Mouse (Mus musculus): ENCODE results near the gene Nedd8. TPM values are rescaled to one million over a fixed set of nuclear protein-coding genes. Genes with fewer than 3 reads are reported as not detected.
A peak's percentile ranks its signal among the peaks of the same experiment; 100 is the strongest.

The Nedd8 gene
- polyA plus RNA-seq, 1 experiment: 318 TPM

DNA sequence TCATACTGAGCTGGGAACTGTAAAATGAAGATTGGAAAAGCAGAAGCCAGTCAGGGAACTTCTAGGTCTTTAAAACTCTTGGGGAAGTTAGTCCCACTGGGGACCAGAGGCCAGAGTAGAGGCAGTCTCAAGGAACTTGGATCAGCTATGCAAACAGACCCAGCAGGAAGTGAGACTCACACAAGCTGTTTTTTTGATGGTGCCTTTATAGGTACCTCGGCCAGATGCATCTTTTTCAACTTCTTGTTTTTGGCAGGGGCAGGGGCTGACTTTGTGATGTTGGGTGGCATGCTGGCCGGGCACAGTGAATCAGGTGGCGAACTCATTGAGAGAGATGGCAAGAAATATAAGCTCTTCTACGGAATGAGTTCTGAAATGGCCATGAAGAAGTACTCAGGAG lies 5.7 kb upstream of the Nedd8 start:
- peaks cover 26% of the 10 kb centered on the region for H3K4me1 ChIP-seq (ENCODE audit: control insufficient read depth, insufficient read depth, low read length)
- H3K4me3 ChIP-seq (ENCODE audit: insufficient read depth, low read length): no peak overlapping the region
- no peak overlapping the region for H3K27ac ChIP-seq (ENCODE audit: insufficient read depth, low read depth, low read length)
- TF ChIP-seq POLR2A (IDR thresholded peaks at IDR 0.05; ENCODE audit: borderline replicate concordance, low read depth, low read length) (no peak), CTCF (IDR thresholded peaks at IDR 0.05; ENCODE audit: low read depth, low read length) (no peak)

DNA sequence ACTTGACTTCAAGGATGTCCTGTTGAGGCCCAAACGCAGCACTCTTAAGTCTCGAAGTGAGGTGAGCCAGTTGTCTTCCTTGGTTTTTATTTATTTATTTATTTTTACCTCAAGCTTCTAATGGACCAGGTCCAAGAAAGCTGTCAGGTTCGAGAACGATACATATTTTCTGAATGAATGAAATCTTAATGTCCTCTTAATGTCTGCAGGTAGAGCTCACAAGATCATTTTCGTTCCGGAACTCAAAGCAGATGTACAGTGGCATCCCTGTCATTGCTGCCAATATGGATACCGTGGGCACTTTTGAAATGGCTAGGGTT lies 777 bp upstream of the Nedd8 start:
- peaks cover 18% of the 10 kb centered on the region for H3K4me1 ChIP-seq (ENCODE audit: control insufficient read depth, insufficient read depth, low read length)
- peak overlapping the region; percentile 53; the same call in 1 of the 2 replicates for H3K27ac ChIP-seq (ENCODE audit: insufficient read depth, low read depth, low read length)
- no peak for TF ChIP-seq CTCF (IDR thresholded peaks at IDR 0.05; ENCODE audit: low read depth, low read length)
- peak overlapping the region; percentile 66 for H3K4me3 ChIP-seq (ENCODE audit: insufficient read depth, low read length)

GRCm38 (mm10) chr14:55671486-55671832 lies 465 bp downstream of the Nedd8 start:
- Histone ChIP-seq H3K27ac (ENCODE audit: insufficient read depth, low read depth, low read length) (peak overlapping the region; percentile 92), H3K4me3 (ENCODE audit: insufficient read depth, low read length) (peak overlapping the region; percentile 91), H3K4me1 (ENCODE audit: control insufficient read depth, insufficient read depth, low read length) (peaks cover 9% of the 10 kb centered on the region)
- no peak for TF ChIP-seq POLR2A (IDR thresholded peaks at IDR 0.05; ENCODE audit: borderline replicate concordance, low read depth, low read length)
- TF ChIP-seq CTCF (IDR thresholded peaks at IDR 0.05; ENCODE audit: low read depth, low read length): no peak

DNA sequence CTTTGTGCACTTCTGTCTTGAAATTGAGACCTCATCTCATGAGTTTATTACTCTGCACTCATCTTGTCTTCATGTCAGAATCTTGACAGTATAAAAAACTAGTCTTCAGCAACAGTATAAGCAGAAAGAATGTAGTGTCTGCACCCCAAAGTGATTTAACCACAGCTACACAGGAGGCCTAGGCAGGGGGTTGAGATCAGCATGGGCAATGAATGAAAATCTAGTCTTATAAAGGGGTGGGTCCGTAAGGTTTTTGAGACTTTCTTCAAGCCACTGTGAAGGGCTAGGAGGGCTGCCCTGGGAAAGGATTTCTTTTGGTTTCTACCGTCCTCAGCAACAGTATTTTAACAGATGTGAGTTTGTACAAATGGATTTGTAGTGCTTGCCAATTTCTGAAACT lies 11.3 kb downstream of the Nedd8 start:
- H3K4me1 ChIP-seq (ENCODE audit: control insufficient read depth, insufficient read depth, low read length): peaks cover 13% of the 10 kb centered on the region
- peak overlapping the region; percentile 51; the same call in 1 of the 2 replicates for H3K27ac ChIP-seq (ENCODE audit: insufficient read depth, low read depth, low read length)
- no peak for TF ChIP-seq CTCF (IDR thresholded peaks at IDR 0.05; ENCODE audit: low read depth, low read length)
- no peak for TF ChIP-seq POLR2A (IDR thresholded peaks at IDR 0.05; ENCODE audit: borderline replicate concordance, low read depth, low read length)
- peak overlapping the region; percentile 81 for H3K4me3 ChIP-seq (ENCODE audit: insufficient read depth, low read length)

GRCm38 (mm10) chr14:55659960-55660573 lies 11.9 kb downstream of the Nedd8 start, which contains the start of gene Mdp1:
Gene Mdp1 (minus strand): TSS chr14:55660508.
- TF ChIP-seq CTCF (IDR thresholded peaks at IDR 0.05; ENCODE audit: low read depth, low read length) (no peak), POLR2A (IDR thresholded peaks at IDR 0.05; ENCODE audit: borderline replicate concordance, low read depth, low read length) (no peak)
- Histone ChIP-seq H3K4me3 (ENCODE audit: insufficient read depth, low read length) (peak within 1 kb of the TSS; percentile 81), H3K4me1 (ENCODE audit: control insufficient read depth, insufficient read depth, low read length) (peaks cover 13% of the 10 kb centered on the region), H3K27ac (ENCODE audit: insufficient read depth, low read depth, low read length) (peak within 1 kb of the TSS; percentile 51)

DNA sequence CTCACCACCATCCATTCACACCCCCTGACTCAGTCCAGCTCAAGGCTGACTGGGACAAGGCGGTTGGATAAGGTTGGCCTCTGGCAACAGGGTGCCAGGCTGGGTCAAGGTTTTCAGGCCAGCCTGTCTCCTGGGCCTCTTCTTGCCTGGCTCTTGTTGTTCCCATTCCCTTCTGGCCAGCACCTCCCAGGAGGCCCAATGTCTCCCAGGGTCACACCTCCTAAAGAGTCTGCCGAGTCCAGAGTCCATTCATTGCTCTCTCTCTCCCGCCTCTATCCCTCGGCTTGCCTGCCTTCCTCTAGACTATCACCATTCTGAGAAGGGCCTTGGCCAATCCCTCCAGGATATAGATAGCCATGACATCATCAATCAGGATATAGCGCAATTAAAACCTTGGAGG lies 13.9 kb downstream of the Nedd8 start:
- no peak for TF ChIP-seq CTCF (IDR thresholded peaks at IDR 0.05; ENCODE audit: low read depth, low read length)
- no peak for TF ChIP-seq POLR2A (IDR thresholded peaks at IDR 0.05; ENCODE audit: borderline replicate concordance, low read depth, low read length)
- Histone ChIP-seq H3K27ac (ENCODE audit: insufficient read depth, low read depth, low read length) (no peak overlapping the region), H3K4me1 (ENCODE audit: control insufficient read depth, insufficient read depth, low read length) (peaks cover 13% of the 10 kb centered on the region), H3K4me3 (ENCODE audit: insufficient read depth, low read length) (no peak overlapping the region)

- Histone ChIP-seq H3K27ac (ENCODE audit: insufficient read depth, low read depth, low read length) (no peak overlapping the region), H3K4me1 (ENCODE audit: control insufficient read depth, insufficient read depth, low read length) (peaks cover 13% of the 10 kb centered on the region), H3K4me3 (ENCODE audit: insufficient read depth, low read length) (no peak overlapping the region)
- TF ChIP-seq POLR2A (IDR thresholded peaks at IDR 0.05; ENCODE audit: borderline replicate concordance, low read depth, low read length) (no peak), CTCF (IDR thresholded peaks at IDR 0.05; ENCODE audit: low read depth, low read length) (no peak)
Observed at GRCm38 (mm10) chr14:55656935-55657334, 15.0 kb downstream of the Nedd8 start.

- Histone ChIP-seq H3K4me3 (ENCODE audit: insufficient read depth, low read length) (no peak overlapping the region), H3K4me1 (ENCODE audit: control insufficient read depth, insufficient read depth, low read length) (peaks cover 16% of the 10 kb centered on the region), H3K27ac (ENCODE audit: insufficient read depth, low read depth, low read length) (no peak overlapping the region)
- no peak for TF ChIP-seq CTCF (IDR thresholded peaks at IDR 0.05; ENCODE audit: low read depth, low read length)
- no peak for TF ChIP-seq POLR2A (IDR thresholded peaks at IDR 0.05; ENCODE audit: borderline replicate concordance, low read depth, low read length)
Observed at GRCm38 (mm10) chr14:55651528-55651927, 20.4 kb downstream of the Nedd8 start.

DNA sequence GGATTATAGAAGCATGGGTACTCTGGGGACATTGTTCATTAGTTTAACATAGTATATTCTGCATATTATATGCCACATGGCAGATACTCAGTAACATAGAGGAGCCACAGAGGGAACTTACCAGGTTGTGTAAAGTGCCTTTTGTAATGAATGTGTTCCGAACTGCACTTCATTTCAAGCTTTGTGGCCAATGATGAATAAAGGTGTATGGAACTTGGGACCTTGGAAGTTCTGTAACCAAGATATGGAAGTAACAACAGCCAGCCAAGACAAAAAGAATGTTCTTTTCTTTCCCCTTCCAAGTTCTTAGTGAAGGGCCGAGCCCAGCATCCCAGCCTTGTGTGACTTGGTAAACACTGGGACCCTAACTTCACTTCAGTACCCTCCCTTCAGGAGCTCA lies 22.0 kb downstream of the Nedd8 start, which contains the start of gene Tssk4:
Gene Tssk4, plus strand, starts transcription at position 301 of the 400 bp plus-strand sequence.
- H3K27ac ChIP-seq (ENCODE audit: insufficient read depth, low read depth, low read length): no peak within 1 kb of the TSS
- peaks cover 25% of the 10 kb centered on the region for H3K4me1 ChIP-seq (ENCODE audit: control insufficient read depth, insufficient read depth, low read length)
- TF ChIP-seq CTCF (IDR thresholded peaks at IDR 0.05; ENCODE audit: low read depth, low read length): no peak
- no peak for TF ChIP-seq POLR2A (IDR thresholded peaks at IDR 0.05; ENCODE audit: borderline replicate concordance, low read depth, low read length)
- H3K4me3 ChIP-seq (ENCODE audit: insufficient read depth, low read length): no peak within 1 kb of the TSS

GRCm38 (mm10) chr14:55644261-55644888 lies 27.5 kb downstream of the Nedd8 start:
- peak overlapping the region; percentile 83 for H3K4me3 ChIP-seq (ENCODE audit: insufficient read depth, low read length)
- H3K4me1 ChIP-seq (ENCODE audit: control insufficient read depth, insufficient read depth, low read length): peaks cover 29% of the 10 kb centered on the region
- no peak for TF ChIP-seq CTCF (IDR thresholded peaks at IDR 0.05; ENCODE audit: low read depth, low read length)
- no peak for TF ChIP-seq POLR2A (IDR thresholded peaks at IDR 0.05; ENCODE audit: borderline replicate concordance, low read depth, low read length)
- H3K27ac ChIP-seq (ENCODE audit: insufficient read depth, low read depth, low read length): peak overlapping the region; percentile 76
